Mouse (Mus musculus): ENCODE results near the gene Cdc26. TPM values are rescaled to one million over a fixed set of nuclear protein-coding genes. Genes with fewer than 3 reads are reported as not detected.

Cdc26 gene
- polyA plus RNA-seq, 1 experiment from 2014 or later, result 85.5 TPM

GRCm38 (mm10) chr4:62344000-62344399 lies 64.4 kb downstream of the Cdc26 start:
- no peak overlapping the region for H3K4me2 ChIP-seq (ENCODE audit: low read depth, low read length)
- H3K36me3 ChIP-seq (ENCODE audit: control insufficient read depth, insufficient read depth), result peaks cover 26% of the 10 kb centered on the region
- no peaks in the 10 kb centered on the region for H3K9me3 ChIP-seq (replicated peaks; ENCODE audit: control insufficient read depth, low read length)
- H3K27ac ChIP-seq (ENCODE audit: low read length), result no peak overlapping the region
- 75% methylated on average over 1 of the region's 1 CpGs for WGBS
- no peak overlapping the region for H3K9ac ChIP-seq (ENCODE audit: low read length)
- peaks cover 5% of the 10 kb centered on the region; the same call in 1 of the 2 replicates for H3K4me1 ChIP-seq (ENCODE audit: control insufficient read depth, insufficient read depth, low read length)
- H3K4me3 ChIP-seq (ENCODE audit: low read length), result no peak overlapping the region
- no peaks in the 10 kb centered on the region for H3K27me3 ChIP-seq (ENCODE audit: control insufficient read depth, insufficient read depth, low read length)
- ATAC-seq (replicated peaks; ENCODE audit: extremely low read depth, insufficient read depth, low FRiP score), result no peak

DNA sequence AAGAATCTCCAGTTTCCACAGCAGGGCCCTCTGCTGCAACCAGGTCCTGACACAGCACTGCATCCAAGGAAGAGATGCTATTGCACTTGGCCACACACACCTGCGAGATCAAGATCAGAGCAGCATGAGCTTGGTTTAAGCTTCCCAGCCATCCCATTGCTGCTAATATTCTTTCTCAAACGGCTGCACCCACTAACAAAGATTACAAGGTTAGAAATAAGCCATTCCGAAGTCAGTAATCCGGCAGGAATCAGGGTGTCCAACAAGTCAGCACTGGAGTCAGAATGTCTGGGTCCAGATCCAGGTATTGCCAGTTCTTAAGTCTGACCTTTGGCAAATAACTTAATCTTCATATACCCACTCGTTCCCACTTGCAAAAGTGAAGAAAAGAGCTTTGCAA lies 69.9 kb downstream of the Cdc26 start:
- Histone ChIP-seq H3K4me3 (ENCODE audit: low read length) (no peak overlapping the region), H3K4me2 (ENCODE audit: low read depth, low read length) (no peak overlapping the region), H3K9ac (ENCODE audit: low read length) (no peak overlapping the region), H3K9me3 (replicated peaks; ENCODE audit: control insufficient read depth, low read length) (no peaks in the 10 kb centered on the region), H3K4me1 (ENCODE audit: control insufficient read depth, insufficient read depth, low read length) (no peaks in the 10 kb centered on the region), H3K27me3 (ENCODE audit: control insufficient read depth, insufficient read depth, low read length) (no peaks in the 10 kb centered on the region), H3K36me3 (ENCODE audit: control insufficient read depth, insufficient read depth) (peaks cover 27% of the 10 kb centered on the region), H3K27ac (ENCODE audit: low read length) (no peak overlapping the region)
- 82% methylated on average over 5 of the region's 5 CpGs for WGBS
- no peak for ATAC-seq (replicated peaks; ENCODE audit: extremely low read depth, insufficient read depth, low FRiP score)

Other genes with a start within 250 kb of the Cdc26 start
- 4.9 and 5.7 TPM in 2 replicates for gene Zfp37, start 177.6 kb downstream of the Cdc26 start, polyA plus RNA-seq (2015; fragmentation: Nextera tagmentation; extraction: Ambion mirVana)
- 23.8 and 24.8 TPM in 2 replicates for gene Slc31a2, start 146.1 kb downstream of the Cdc26 start, polyA plus RNA-seq (2015; fragmentation: Nextera tagmentation; extraction: Ambion mirVana)
- gene Fkbp15, start 48.1 kb downstream of the Cdc26 start, polyA plus RNA-seq (2015; fragmentation: Nextera tagmentation; extraction: Ambion mirVana), result 18.0 and 18.9 TPM in 2 replicates
- 42.3 and 43.0 TPM in 2 replicates for gene Slc31a1, start 47.9 kb downstream of the Cdc26 start, polyA plus RNA-seq (2015; fragmentation: Nextera tagmentation; extraction: Ambion mirVana)
- gene Prpf4, start 155 bp upstream of the Cdc26 start, polyA plus RNA-seq (2015; fragmentation: Nextera tagmentation; extraction: Ambion mirVana), result 12.8 and 15.0 TPM in 2 replicates
- gene Rnf183, start 26.6 kb upstream of the Cdc26 start, polyA plus RNA-seq (2015; fragmentation: Nextera tagmentation; extraction: Ambion mirVana), result 0.17 and 0.26 TPM in 2 replicates
- gene Wdr31, start 62.3 kb upstream of the Cdc26 start, polyA plus RNA-seq (2015; fragmentation: Nextera tagmentation; extraction: Ambion mirVana), result 3.1 and 4.8 TPM in 2 replicates
- gene Bspry, start 71.4 kb upstream of the Cdc26 start, polyA plus RNA-seq (2015; fragmentation: Nextera tagmentation; extraction: Ambion mirVana), result 3.4 and 6.3 TPM in 2 replicates
- 9.6 and 10.0 TPM in 2 replicates for gene Hdhd3, start 94.8 kb upstream of the Cdc26 start, polyA plus RNA-seq (2015; fragmentation: Nextera tagmentation; extraction: Ambion mirVana)
- 57.6 and 69.8 TPM in 2 replicates for gene Alad, start 111.3 kb upstream of the Cdc26 start, polyA plus RNA-seq (2015; fragmentation: Nextera tagmentation; extraction: Ambion mirVana)
- 47.8 and 51.4 TPM in 2 replicates for gene Pole3, start 116.4 kb upstream of the Cdc26 start, polyA plus RNA-seq (2015; fragmentation: Nextera tagmentation; extraction: Ambion mirVana)
- 0.32 and 0.41 TPM in 2 replicates for gene 4933430I17Rik, start 116.7 kb upstream of the Cdc26 start, polyA plus RNA-seq (2015; fragmentation: Nextera tagmentation; extraction: Ambion mirVana)
- gene Rgs3, start 151.2 kb upstream of the Cdc26 start, polyA plus RNA-seq (2015; fragmentation: Nextera tagmentation; extraction: Ambion mirVana), result 62.8 and 63.1 TPM in 2 replicates